Mouse (Mus musculus) megakaryocyte, adult 5-6 weeks (primary cell): ENCODE data around the gene Cbarp. TPM values are rescaled to one million over a fixed set of nuclear protein-coding genes. Genes with fewer than 3 reads are reported as not detected.
"Not testable (repeated sequence)": the region's sequence is repeated elsewhere in the genome, so short reads cannot be mapped to it uniquely, and the experiment has no call there.

Experiments used
- ATAC-seq: 2 replicates; pipeline ENCODE4 v1.8.0; 2016; ENCODE audit warnings: mild to moderate bottlenecking, inconsistent platforms; ENCODE audit not compliant: poor library complexity, severe bottlenecking
- total RNA-seq, 2 experiments: library from RNA; stranded (forward) in 1 of 2; stranded (reverse) in 1 of 2; fragments of 153-499, 151-499 nt in 1 of 2; fragments of 221-1000, 200-1000 nt in 1 of 2; gene quantifications; 2 replicates each; pipeline versions ENCODE4 v1.2.3 to v1.2.4; 2015 to 2017

Cbarp gene
- total RNA-seq, 2 experiments from 2014 or later = 1.4 to 2.2 TPM

- ATAC-seq = no peak
These were observed 30.0 kb upstream of the Cbarp start for GRCm38 (mm10) chr10:80170601-80171021.

DNA sequence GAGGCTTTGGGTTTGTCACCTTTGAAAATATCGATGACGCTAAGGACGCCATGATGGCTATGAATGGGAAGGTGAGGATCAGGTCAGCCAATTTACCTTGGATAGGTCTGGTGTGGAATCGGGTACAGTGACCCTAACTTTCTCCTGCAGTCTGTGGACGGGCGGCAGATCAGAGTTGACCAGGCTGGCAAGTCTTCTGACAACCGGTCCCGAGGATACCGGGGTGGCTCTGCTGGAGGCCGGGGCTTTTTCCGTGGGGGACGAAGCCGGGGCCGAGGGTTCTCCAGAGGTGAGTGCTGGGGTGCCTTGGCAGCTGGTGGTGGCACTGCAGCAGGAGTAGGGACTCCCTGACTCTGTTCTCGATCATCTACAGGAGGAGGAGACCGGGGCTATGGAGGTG is 29.4 kb upstream of the Cbarp start:
- no peak for ATAC-seq

- no peak for ATAC-seq
These were observed 29.0 kb upstream of the Cbarp start for GRCm38 (mm10) chr10:80169651-80170050.

- no peak for ATAC-seq
These were observed 28.4 kb upstream of the Cbarp start for GRCm38 (mm10) chr10:80169070-80169469.

DNA sequence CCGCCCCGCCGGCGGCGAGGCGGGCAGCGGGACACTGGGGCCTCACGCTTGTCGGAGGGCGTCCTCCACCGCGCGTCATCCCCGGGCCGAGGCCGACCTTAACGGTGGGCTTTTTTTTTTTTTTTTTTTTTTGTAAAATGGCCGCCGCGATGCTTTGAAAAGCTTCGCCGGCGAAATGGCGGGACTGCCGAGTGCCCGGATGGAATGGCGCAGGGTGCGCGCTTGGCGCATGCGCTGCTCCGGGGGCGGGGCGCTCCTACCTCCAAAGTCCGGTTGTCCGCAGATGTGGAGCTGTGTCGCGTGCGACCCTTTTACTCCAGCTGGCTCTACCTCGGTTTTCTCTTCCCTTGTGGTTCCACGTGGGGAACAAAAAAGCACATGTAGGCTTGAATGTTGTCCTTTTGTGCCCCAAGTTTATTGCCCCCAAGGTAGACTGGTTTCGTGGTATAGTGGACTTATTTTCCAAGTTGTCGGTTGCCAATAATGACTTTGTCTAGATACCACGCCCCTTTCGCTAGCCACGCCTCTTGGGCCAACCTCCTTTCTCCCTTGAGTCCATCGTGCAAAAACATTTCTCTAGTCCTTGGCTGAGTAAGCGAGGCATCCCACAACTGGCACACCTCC is 27.5 kb upstream of the Cbarp start:
- peak; percentile 23 for ATAC-seq

DNA sequence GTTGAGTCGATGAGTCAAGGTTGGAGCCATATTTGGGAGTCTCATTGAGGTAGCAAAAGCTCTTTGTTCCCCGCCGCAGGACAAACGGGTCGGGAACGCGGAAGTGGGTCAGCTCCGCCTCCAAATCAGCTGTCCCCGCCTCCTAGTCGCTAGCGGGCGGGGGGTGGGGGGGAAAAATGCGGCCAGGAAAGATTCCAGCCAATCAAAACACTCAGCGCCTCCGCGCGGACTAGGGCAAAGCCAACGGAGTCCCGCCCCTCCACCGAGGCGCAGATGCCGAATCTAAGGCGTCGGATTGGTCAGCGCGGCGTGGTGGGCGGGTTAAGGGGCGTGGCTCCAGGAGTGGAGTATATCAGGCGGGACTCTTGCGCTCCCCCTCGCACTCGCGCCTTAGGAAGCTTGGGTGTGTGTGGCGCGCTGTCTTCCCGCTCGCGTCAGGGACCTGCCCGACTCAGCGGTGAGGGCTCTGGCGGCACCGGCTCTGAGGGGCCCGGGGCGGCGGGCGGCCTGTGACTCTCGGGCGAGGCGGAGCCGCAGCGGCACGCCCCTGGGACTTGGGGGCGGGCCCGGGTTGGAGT is 26.9 kb upstream of the Cbarp start:
- peak; percentile 76 for ATAC-seq

DNA sequence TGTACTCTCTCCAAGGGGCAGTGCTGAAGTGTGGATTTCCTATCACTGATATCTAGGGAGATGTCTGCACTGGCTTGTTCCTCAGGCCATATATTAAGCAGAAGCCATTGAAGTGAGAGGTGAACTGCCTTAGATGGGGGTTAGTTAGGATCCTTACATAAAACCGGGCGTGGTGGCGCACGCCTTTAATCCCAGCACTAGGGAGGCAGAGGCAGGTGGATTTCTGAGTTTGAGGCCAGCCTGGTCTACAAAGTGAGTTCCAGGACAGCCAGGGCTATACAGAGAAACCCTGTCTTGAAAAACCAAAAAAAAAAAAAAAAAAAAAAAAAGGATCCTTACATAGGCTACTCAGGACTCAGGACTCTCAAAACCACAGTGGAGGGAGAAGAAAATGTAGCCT is 25.5 kb upstream of the Cbarp start:
- not testable (repeated sequence) for ATAC-seq

DNA sequence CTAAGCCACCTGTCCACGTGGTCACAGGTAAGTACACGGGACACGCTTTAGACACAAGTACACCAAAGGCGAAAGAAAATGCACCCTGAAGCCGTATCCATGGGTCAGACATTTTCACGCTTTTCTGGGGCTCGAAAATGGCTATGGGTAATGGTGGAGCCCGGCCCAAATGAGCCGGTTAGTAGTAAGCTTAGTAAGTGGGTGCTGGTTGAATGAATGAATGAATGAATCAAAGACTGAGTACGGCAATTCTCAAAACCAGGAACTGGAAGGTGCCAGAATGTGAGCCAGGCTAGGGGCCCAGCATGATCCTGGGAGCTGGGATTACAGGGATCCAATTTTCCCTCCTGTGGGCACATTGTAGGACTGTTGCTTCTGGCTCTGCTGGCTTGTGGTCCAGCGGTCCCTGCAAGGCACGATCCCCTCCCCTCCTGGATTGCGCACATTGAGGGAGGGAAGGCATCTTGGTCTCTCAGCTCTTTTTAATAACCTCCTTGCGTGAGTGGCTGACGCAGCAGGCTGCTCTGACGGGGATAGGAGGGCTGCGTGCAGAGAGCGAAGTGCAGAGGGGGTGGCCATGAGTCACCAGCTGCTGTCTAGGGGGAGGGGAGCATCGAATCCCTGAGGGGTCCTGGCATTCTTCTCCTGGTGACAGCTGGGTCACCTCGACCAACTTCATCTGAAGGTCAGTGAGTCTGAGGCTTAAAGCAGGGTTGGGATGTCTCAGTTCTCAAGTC is 24.9 kb upstream of the Cbarp start, which contains the start of gene Cirbp:
Cirbp (plus strand) TSS at position 594 of the 737 bp plus-strand sequence.
- no peak for ATAC-seq

- ATAC-seq = peak; percentile 65
These were observed 24.3 kb upstream of the Cbarp start for GRCm38 (mm10) chr10:80164998-80165344.

DNA sequence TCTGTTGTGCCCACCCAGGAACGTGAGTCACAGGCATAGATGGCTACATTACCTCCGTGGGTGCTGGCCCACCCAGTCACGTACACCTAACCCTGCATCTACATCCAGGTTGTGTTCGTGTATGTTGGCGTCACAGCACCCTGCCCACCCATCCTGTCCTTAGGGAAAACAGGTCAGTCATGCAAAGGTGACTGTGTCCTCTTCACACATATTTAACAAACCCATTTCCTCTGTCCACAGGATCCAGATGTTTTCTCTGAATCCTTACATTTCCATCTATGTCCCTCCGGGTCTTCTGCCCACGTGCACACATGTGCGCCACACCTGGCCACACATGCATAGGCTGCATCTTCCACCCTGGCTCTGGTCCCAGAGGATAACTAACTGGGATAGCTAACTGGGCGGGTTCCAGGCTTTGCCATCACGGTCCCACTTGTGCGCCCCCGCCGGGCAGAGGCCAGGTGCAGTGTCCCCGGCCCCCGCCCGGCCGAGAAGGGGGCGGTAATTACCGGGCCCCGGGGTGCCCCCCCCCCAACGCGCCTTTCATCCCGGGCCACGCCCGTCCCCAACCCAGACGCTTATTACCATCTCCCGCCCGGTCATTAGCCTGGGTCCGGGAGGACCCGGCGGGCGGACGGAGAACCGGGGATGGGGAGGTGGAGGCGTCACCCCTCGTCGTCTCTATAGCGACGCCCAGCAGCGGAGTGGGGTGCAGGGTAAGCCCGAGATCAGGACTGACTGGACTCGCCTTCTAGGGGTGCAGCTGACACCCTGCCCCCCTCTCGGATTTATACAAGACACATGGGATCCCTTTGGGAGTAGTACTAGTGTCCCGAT is 23.7 kb upstream of the Cbarp start:
- ATAC-seq = 0 out of 2 replicates have a peak, but pooled peaks have one; percentile 0

- ATAC-seq = no peak
These were observed 23.1 kb upstream of the Cbarp start for GRCm38 (mm10) chr10:80163721-80164120.

DNA sequence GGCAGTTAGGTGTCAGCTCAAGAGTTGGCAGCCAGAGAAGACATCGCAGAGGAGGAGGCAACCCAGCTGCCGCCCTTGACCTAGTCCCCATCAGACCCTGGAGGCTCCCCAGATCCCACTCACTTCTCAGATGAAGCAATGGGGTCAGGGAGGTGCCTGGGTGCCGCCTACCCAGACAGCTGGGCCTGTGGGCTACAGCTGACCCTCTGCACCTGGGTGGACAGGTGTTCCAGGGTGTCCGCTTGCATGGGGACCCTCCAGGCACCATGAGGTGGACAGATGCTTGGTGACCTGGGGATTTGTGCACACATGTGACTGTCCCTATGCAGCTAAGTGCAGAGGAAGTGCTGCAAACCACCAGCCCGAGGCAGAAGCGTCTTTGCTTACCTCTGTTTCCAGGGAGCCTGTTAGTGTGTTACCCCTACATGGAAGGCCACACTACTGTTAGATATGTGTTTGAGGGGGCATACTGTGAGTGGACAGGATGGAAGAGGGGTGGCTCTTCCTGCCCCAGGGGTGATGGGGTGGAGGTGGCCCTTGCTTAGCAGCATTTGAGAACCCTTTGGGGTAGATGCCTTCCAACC is 22.2 kb upstream of the Cbarp start:
- no peak for ATAC-seq

DNA sequence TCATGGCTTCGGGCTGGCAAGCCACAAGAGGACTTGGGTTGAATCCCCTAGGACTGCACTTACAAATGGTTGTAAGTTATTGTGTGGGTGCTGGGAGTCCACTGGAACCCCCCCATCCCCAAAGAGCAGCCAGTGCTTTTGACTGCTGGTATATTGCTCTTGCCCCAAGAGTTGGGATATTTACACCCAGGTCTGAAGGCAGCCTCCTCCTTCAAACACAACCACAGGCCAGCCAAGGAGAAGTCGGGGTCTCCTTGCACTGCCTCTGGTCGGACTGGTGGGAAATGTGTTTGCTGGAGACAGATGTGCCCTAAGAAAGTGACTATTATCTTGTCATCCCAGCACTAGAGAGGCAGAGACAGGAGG is 21.6 kb upstream of the Cbarp start:
- no peak for ATAC-seq

DNA sequence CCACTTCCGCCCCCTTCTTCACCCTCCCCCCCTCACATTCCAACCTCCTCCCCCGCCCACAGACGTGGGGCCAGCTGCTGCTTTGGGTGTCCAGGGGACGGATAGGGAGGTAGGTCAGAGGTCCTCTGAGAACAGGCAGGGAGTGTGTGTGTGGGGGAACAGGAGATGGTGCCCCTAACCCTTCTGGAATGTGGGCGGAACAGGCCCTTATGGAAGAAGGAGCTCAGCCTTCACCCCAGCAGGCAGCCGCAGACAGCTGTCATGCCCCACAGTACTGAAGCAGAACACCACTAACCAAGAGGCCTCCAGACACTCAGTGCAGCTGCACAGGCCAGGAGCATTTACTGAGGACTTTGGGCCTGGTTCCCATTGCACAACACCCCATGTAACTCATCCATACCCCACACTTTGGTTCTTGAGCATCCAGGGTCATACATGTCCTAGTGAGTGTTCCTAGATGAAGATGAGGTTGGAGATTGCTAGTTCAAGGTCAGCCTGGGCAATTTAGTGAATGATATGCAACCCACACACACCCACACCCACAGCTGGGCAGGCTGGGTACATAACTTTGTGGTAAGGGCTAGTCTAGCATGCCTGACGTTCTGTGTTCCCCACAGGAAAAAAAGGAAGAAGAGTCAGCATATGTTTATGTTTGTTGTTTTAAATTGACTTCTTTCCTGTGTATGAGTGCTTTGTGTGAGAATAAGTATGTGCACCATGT is 21.0 kb upstream of the Cbarp start:
- no peak for ATAC-seq

- ATAC-seq = no peak
These were observed 20.1 kb upstream of the Cbarp start for GRCm38 (mm10) chr10:80160455-80161371.

DNA sequence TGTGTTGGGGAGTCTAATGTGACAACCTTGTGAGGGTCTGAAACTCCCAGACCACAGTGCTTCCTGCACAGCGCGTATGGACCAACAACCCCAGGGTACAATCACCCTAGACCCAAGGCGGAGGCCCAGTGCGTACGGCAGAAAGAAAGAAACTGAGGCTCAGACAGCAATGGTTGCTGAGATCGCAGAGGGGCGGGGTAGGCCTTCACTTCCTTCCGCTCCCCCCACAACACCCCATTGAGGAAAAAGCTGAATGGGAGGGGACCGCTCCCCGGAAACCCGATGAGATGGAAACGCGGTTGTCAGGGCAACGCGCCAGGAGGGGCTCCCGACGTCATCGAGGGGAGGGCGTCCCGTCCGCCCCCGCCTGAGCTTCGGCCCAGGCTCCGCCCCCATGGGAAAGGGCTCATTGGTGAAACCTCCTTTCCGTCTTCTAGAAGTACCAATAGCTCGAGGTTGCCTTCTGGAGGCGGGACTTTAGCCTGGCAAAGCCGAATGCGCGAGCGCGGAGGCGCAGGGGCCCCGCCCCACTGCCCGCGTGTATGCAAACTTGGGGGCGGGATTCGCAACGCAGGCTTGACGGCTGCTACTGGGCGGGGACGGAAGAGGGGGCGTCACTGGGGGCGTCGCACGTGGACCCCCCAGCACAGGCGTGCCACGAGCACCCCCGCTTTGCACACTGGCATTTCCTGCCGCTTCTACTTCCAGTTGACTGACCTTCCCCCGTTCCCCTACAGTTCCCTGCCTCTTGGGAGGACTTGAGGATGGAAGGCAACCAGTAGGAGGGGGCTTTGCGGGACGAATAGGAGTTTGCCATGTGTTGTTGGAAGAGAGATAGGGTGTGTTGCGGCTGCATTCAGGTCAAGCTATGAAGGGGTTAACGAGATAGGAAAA is 19.2 kb upstream of the Cbarp start:
- peak; percentile 79 for ATAC-seq

DNA sequence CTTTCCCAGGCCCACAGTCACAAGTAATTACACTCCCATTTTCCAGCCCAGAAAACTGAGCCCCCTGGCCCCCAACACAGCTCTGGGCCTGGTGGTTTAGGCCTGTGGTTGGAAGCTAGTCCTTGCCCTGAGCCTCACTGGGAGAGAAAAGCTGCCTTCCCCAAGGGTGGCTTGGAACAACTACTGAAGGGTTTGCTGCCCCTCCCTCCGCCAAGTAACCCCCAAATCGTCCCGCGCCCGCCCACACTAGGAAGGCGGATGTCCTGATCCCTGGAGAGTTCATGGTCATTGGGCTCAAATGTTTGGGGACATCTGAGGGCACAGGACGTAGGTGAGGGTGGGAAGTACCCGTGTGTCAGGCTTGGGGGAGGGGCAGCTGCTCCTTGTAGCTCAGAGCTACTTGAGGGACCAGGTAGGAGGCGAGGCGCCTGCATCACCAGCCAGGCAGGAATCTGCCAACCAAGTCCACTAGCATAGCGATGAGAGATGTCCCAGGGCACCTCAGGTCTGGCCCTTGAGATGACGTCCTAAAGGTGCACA is 18.5 kb upstream of the Cbarp start:
- ATAC-seq = peak; percentile 8
